Mouse (Mus musculus) embryonic fibroblast, embryonic 13.5 days (primary cell): Measurements from ENCODE around the gene Nos1.

Experiments
- CTCF ChIP-seq: IDR thresholded peaks from 2 replicates; pipeline ENCODE4 v1.5.1; 2011; ENCODE audit warnings: mild to moderate bottlenecking, control low read depth, low read length, moderate library complexity, borderline replicate concordance; ENCODE audit not compliant: insufficient read depth
- POLR2A ChIP-seq: IDR thresholded peaks from 2 replicates; pipeline ENCODE4 v1.6.1; 2011; ENCODE audit warnings: low read depth, mild to moderate bottlenecking, control low read depth, low read length, moderate library complexity

DNA sequence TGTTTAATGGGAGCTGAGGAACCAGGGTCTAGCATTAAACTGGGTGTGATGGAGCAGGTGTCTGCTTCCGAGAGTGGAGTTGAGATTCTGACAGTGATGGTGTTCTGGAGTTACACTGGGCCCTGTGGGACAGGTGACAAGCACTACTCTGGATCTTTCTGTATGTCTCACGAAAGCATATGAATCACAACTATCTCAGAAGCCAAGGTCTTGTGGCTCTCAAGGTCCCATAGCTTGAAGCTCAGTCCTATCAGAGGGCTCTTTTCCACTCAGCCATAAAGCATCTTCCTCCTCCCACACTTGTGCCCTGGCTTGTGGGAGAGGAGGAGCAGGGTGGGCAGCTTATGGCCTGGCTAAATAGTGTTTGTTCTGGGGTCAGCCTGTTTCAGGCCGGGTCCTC, 210.1 kb downstream of the Nos1 start:
- TF ChIP-seq CTCF (no peak), POLR2A (no peak)
